Mouse (Mus musculus): ENCODE results near the gene Adgra3.
A peak's percentile ranks its signal among the peaks of the same experiment; 100 is the strongest.

Gene Adgra3

GRCm38 (mm10) chr5:49969660-49970059 lies 89.1 kb downstream of the Adgra3 start:
- no peak for DNase-seq (ENCODE audit: low read depth)

GRCm38 (mm10) chr5:49967726-49968125 lies 91.1 kb downstream of the Adgra3 start:
- DNase-seq (ENCODE audit: low read depth): no peak

- DNase-seq (ENCODE audit: low read depth): no peak
These were observed 93.0 kb downstream of the Adgra3 start for GRCm38 (mm10) chr5:49965810-49966209.

GRCm38 (mm10) chr5:49961478-49962431 lies 97.1 kb downstream of the Adgra3 start:
- DNase-seq (ENCODE audit: low read depth): peak; percentile 86

GRCm38 (mm10) chr5:49936354-49936753 lies 122.5 kb downstream of the Adgra3 start:
- no peak for DNase-seq (ENCODE audit: low read depth)

- DNase-seq (ENCODE audit: low read depth): peak; percentile 28
These were observed 134.1 kb downstream of the Adgra3 start for GRCm38 (mm10) chr5:49924712-49925111.

GRCm38 (mm10) chr5:49915695-49916106 lies 143.1 kb downstream of the Adgra3 start:
- DNase-seq (ENCODE audit: low read depth): no peak
